Mouse (Mus musculus): ENCODE results near the gene Acad8.
A peak's percentile ranks its signal among the peaks of the same experiment; 100 is the strongest.

Gene Acad8

GRCm38 (mm10) chr9:26999461-27000395 lies at the start of gene Acad8, which contains the start of gene Thyn1:
Gene Acad8, minus strand, starts transcription at chr9:26999566.
Gene Thyn1, plus strand, starts transcription at chr9:26999710.
- DNase-seq (ENCODE audit: low spot score in 2 of 2): peak; percentile 93 to 95

GRCm38 (mm10) chr9:27043892-27044291 lies 44.5 kb upstream of the Acad8 start:
- no peak for DNase-seq (ENCODE audit: low spot score in 2 of 2)

GRCm38 (mm10) chr9:27030763-27031100 lies 31.4 kb upstream of the Acad8 start:
- no peak for DNase-seq (ENCODE audit: low spot score in 2 of 2)

GRCm38 (mm10) chr9:27029828-27030762 lies 30.7 kb upstream of the Acad8 start, which contains the start of the genes Vps26b and Ncapd3:
Gene Vps26b, minus strand, starts transcription at chr9:27030065.
Gene Ncapd3, plus strand, starts transcription at chr9:27030175.
- peak; percentile 95 to 97 for DNase-seq (ENCODE audit: low spot score in 2 of 2)

DNA sequence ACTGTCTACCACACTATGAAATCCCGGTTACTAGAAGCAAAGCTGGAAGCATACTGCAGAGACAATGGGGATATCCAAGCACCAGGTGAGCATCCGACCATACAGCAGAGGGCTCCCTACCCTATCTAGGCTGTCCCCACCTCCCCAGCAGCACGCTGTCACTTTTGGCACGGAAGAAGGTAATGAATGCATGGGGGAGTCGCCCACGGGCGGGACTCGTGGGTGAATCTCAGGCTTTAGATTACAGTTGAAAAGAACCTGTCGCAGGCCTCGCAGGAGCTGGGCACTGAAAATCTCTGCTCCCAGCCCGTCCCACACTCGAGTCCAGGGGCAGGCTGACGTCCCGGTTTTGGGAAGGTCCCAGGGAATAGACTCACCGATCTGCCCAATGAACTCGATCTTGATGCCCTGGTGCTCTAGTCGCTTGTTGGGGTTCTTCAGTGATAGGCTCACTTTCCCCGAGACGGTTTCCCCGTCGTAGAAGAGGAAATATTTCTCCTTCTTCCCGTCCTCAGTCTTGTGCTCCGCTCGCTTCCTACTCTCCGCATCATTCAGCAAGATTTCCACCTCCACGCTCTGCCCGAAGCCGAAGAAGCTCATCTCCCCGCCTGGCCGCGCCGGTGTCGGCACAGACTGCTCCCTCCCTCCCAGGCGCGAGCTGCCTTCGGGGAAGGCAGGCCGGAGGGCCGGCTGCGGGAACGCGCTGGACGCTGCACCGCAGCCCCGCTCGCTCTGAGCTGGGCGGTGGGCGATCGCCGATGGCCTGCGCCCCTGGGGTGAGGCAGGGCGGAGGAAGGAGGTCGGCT lies 29.9 kb upstream of the Acad8 start:
- peak; percentile 46 to 47 for DNase-seq (ENCODE audit: low spot score in 2 of 2)

DNA sequence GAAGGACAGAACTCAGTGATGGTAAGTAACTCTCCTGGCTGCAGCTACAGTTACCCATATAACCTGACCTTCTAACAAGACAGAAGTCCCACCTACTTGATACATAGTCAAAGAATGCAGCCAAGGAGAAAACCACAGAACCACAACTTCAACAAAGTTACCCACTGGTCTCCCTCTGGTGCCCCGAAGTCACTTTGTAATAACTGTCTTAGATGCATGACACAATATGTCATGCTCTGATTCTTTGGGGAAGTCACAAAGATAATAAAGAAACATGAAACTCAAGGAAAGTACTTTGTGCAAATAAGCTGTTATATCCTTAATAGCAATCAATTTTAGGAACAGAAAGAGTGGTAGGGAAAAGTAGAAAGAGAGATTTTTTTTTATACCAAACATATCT lies 27.3 kb upstream of the Acad8 start:
- no peak for DNase-seq (ENCODE audit: low spot score in 2 of 2)

GRCm38 (mm10) chr9:27023681-27024080 lies 24.3 kb upstream of the Acad8 start:
- DNase-seq (ENCODE audit: low spot score in 2 of 2): no peak

DNA sequence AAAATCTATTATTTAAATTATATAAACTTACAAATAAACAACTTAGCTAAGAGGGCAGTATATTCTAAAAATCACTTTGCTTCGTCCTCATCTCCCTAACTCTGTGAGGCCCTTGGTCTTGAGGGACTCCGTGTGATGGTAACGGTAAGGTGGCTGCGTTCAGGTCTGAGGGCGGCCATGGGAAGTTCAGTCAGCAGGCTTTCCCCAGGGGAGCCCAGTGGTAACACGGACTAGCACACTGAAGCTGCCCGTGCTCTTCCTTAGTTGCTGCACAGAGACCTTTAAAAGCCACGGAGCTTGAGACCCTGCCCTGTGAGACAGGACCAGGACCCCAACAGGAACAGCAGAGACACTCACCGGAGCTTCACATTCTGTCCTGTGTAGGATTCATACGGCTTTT lies 19.6 kb upstream of the Acad8 start:
- DNase-seq (ENCODE audit: low spot score in 2 of 2): no peak

GRCm38 (mm10) chr9:27011572-27011971 lies 12.2 kb upstream of the Acad8 start:
- DNase-seq (ENCODE audit: low spot score in 2 of 2): no peak

DNA sequence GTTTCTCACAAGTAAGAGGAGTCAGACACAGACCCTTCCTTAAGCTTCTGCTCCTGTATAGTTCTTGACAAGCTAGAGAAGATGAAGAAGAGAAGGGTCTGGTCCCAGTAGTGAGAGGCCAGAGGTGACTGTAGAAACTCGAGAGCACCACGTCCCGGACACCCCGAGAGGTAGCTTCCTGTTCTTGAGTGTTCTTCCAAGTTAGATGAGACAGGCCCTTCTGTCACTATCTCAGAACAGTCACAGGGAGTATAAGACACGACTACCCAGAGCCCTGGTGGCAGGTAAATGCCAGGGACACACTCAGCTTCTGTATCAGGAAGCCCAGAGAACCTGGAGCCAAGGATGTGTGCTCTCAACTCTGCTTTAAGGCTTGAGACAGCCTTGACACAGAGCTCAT lies 9.9 kb upstream of the Acad8 start:
- DNase-seq (ENCODE audit: low spot score in 2 of 2): no peak

DNA sequence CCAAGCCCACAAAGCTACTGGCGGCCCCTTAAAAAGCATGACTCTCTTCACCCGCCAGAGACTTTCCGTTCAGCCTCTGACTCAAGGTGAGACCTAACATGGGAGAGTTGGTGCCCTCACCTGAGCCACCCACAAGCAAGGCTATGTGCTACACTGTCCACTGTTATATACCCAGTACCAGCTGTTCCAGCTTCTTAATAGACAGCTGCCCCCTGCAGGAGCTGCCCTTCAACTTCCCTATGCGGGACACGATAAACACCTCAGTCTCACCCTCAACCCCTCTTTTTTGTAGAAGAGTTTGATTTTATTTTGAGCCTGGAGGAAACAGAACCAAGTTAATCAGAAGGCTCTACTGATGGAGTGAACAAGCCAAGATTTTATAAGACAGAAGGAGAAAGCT lies 7.5 kb upstream of the Acad8 start:
- DNase-seq (ENCODE audit: low spot score in 2 of 2): no peak

- DNase-seq (ENCODE audit: low spot score in 2 of 2): no peak
These were observed 6.6 kb upstream of the Acad8 start for GRCm38 (mm10) chr9:27005933-27006332.

DNA sequence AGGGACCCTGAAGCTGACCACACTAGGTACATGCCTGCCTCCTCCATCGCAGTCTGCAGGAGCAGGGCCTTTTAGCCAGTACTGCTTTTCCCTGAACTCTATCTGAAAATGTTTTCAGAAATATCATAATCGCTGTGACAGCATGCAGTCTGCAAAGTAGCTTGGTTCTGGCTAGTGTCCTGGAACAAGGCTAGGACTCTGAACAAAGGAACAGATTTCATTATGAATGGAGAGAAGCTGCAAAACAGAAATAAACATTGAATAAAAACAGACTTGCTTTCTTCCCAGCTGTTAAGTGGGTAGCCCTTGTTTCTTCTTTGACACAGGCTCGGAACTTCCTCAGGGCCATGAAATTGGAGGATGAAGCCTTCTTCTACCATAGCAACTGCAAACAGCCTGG lies 5.9 kb upstream of the Acad8 start:
- DNase-seq (ENCODE audit: low spot score in 2 of 2): no peak

DNA sequence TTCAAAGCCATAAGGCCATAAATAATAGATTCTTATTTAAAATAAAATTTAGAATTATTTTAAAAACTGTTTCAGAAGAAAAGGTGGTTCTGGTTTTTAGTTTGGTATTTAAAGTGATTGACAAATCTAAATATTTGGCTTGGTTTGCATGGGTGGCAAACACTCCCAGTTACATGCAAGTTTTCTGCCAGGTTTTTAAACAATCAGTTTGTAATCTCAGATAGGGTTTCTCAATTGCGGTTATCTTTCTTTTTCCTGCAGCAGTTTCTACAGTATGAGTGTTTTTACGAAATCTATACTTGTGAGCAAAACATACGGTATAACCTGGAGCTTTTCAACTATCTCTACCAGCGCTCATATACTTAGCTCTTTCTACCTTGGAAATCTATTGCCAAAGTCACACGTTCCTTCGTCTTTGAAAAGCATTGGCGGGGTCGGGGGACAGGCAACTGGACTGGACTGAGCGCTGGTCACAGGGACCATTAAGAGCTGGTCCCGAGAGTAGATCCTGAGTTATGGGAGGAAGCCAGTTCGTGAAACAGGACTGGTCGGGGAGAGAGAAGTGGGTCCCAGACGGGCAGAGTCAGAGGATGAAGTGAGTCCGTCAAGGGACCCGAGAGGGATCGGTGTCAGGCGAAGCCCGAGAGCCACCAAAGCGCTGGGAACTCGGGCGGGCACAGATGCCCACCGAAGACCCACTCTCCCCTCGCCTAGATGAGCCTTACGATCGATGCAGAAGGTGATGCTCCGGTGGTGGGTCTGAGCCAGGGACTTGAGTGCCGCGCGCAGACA lies 501 bp downstream of the Acad8 start:
- no peak for DNase-seq (ENCODE audit: low spot score in 2 of 2)

DNA sequence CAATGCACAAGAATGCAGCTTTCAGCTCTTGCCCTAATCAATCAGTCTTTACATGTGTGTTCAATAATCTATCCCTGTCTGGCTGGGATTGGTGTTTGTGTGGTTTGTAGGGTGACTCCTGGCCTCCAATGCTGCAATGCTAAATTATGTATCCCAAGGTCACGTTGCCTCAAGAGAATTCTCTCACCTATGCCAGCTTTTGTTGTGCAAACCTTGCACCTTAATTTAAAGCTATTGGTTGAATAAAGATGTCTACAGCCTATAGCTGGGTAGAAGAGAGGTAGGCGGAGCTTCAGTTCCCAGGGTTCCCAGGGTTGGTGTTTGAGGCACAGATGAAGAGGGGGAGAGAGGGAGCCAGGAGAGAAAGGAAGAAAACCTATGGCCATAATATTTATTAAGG lies 1.9 kb downstream of the Acad8 start:
- no peak for DNase-seq (ENCODE audit: low spot score in 2 of 2)

DNA sequence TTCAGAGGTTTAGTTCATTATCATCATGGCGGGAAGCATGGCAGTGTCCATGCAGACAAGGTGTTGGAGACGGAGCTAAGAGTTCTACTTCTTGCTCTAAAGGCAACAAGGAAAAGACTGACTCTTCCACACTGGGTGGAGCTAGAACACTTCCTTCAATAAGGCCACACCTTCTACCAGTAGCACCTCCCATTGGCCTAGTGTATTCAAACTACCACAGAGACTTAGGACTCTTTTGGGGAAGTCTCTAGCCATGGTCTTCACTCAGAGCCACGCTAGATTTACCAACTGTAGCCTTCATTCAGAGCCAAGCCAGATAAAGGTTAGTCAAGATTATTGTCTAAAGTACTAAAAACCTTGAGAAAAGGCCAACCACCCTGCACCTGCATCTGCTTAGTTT lies 2.3 kb downstream of the Acad8 start:
- no peak for DNase-seq (ENCODE audit: low spot score in 2 of 2)

GRCm38 (mm10) chr9:26993900-26994299 lies 5.5 kb downstream of the Acad8 start:
- DNase-seq (ENCODE audit: low spot score in 2 of 2): no peak

GRCm38 (mm10) chr9:26993118-26993517 lies 6.2 kb downstream of the Acad8 start:
- no peak for DNase-seq (ENCODE audit: low spot score in 2 of 2)

DNA sequence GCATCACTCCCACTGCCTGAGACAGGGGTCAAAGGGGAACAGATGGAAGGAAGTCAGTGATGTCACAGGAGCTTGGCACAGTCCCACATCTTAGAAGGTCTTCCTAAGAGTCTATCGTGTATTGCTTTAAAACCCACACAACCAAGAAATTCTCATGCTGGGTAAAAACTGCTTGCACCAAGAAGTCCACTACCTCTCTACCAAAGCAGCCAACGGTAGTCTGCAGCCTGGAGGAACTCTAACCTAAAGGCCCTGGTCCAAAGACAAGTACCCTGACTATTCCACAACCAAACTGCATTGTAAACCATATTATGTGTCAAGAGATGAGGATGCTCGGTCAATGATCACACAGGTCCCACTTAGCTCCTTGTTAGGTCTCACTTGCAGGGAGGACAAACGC lies 9.2 kb downstream of the Acad8 start:
- DNase-seq (ENCODE audit: low spot score in 2 of 2): no peak

DNA sequence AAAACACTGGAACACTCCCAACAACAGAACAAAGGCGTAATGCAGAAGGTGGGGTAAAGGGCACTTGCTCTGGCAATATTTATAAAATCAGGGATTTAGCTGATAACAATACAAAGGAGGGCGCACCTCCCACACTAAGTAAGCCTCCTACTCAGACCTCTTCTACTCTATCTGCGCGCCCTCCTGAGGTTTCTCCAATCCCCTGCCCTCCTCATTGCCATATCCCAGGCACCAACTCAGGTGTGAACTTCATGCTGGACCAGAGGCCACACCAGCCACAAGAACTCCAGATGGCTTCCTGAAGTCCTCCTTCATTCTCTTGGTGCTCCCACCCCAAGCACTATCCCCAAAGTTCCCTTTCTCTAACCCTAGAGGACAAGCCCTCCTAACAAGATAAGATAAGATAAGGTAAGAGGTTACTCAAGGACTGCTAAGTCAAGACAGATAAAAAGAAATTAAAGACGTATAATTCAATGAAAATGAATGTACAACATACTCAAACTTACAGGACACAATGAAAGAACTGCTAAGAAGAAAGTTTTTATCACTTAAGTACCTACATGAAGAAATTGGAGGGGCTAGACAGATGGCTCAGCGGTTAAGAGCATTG lies 13.6 kb downstream of the Acad8 start:
- no peak for DNase-seq (ENCODE audit: low spot score in 2 of 2)

All from frontal cortex, postnatal 14 days (tissue).